Mouse (Mus musculus): ENCODE results near the gene Nfil3.

DNA sequence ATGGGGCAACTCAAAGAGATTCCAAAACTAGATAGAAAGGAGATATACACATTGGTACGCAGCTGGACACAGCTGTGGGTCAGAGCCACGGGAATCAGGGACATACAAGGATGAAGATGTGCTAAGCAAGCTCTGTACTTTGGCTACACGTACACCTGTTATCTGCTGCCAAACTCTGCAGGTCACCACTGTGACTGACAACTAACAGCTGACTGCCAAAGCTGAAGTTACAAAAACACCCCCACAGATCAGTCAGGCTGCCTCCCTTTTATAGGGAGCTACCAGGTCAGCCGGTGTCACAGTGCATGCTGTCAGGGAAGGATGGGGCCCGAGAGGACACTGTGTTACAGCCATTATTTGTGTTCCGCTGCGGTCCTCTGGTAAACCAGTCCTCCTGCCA, 39.9 kb downstream of the Nfil3 start:
- TF ChIP-seq POLR2A (IDR thresholded peaks at IDR 0.05; ENCODE audit: control insufficient read depth, low read depth, low read length) (no peak), CTCF (IDR thresholded peaks at IDR 0.05; ENCODE audit: control insufficient read depth, insufficient read depth, insufficient replicate concordance, low read depth, low read length) (no peak)

All from testis, adult 2 months (tissue).